Mouse (Mus musculus) monocyte, adult 2 months (primary cell): ENCODE data around the gene Pam16.

Experiments
- DNase-seq, 2 experiments: peaks; one replicate each; pipeline ENCODE4 v3.0.0; 2022; ENCODE audit warnings: low spot score in 2 of 2, low read depth in 1 of 2

Gene Pam16

DNA sequence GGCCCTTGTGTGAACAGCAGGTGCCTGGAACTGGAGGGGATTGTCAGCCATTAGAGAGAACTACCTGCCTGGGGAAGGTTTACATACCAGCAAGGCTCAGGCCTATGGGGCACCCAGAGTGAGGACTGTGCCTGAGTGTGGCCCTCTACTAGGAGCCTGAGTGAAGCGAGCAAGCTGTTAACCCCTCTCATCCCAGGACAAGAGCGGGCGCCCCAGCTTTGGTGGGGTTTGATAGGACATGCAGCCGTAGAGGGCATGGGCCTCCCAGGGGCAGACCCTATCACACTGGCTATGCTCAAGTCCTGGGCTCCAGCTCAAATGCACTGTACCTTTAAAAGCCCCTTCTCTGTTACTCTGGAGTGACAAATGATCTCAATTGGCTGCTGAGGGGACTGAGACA lies 22.0 kb upstream of the Pam16 start:
- no peak for DNase-seq

DNA sequence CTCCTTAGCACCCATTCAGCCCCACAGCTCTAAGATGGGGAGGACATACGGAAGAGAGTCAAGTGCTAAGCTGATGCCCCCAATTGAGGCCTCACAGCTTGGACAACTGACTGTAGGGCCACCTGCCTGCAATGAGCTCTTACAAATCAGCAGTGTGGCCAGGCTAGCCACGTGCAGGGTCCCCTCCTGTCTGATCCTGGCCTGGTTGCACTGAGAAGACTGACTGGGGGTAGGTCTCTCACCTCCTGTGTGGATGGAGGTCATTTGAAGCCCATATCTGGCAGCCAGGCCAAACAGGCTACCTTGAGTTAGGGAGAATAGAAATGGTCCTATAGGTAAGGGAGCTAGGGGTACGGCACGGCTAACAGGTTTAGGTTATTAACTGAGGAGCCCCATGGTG lies 21.1 kb upstream of the Pam16 start:
- no peak for DNase-seq

DNA sequence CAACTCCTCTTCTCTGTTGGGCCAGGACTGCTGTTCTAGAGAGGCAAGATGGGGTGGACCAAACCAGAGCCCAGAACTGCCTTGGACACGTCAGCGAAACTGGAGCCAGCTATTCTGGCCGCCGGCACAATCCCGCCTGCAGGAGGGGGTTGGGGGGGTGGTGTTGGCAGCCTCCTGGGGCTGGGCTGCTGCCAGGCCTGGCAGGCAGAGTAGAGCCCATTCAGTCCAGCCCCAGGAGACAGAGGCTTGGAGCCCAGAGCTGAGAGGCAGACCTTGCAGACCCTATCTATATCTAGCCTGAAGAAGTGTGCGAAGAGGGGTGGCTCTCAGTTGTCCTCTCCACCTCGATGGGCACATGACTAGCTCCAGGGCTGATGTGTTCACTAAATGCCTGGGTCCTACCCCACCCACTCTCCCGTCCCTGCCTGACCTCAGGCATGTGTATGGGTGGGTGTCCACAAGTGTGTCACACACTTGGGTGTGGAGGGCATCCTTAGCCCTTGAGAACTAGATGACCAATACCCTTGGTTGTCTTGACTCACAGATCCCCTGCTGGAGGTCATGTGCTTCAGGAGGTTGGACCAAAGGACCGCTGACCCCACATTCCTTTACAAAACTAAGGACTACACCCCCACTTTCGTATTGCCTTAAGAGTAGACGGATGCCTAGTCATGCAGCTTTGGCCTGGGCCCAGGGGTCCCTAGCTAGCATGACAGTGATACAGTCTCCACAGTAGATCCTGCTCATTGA lies 19.1 kb upstream of the Pam16 start:
- DNase-seq, result no peak

DNA sequence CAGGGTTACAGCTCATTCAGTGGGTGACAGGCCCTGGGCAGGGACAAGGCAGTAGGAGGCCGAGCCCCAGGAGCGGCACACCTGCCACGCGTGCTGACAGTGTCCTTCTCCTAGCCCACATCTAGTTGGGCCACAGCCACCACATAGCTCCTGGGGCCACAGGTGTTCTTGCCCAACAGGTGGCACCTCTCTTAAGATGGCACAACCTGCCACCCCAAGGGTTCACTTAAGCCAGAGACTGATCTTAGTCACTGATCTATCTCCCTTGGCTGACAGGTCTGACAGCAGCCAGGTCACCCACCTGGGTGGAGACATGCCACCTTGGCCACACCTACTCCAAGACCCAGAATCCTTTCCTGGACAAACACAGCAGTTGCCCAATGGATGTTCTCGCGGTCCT lies 18.1 kb upstream of the Pam16 start:
- DNase-seq, result no peak

DNA sequence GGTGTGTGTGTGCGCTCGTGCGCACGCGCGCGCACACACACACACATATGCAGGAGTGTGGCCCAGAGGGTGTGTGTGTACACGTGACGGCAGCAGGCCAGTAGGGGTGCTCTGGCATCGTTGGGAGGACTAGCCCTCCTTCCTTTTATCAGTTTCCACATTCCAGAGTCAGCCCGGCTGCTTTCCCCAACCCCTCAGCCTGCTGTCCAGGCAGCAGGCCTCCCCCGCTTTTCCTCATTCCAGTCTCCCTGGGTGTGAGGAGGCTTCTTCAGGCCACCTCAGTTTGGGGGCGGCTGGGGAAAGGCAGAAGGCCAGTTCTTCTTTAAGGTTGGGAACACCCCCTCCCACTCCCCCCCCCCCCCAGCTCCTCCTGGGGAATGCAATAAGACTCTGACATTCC lies 17.4 kb upstream of the Pam16 start:
- DNase-seq, result no peak

DNA sequence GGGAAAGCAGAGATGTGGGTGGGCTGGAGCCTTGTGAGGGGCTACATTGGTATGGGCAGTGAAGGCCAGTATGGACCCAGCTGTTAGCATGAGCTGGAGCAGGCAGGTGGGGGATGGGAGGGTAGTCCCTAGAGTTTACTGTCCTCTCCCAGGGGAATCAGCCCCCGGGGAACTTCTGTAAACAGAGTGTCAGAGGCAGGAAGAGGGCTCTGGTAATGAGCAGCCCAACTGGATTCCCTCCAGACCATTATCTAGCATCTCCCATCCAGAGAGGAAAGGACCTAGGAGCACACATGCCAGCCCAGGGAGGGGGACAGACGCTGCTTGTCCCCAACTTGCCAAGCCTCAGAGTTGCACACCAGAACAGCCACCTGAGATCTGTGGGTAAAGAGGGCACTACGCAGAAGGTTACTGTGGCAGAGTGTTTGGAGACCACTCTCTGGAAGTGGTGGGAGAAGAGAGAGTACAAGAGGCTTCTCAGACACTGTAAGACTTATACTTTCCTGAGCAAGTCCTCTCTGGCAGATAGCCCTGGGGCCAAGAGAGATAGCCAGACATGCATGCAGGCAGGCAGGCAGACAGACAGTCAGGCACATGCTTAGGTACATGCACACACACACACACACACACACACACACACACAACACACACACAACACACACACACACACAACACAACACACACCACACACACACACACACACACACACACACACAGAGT lies 16.5 kb upstream of the Pam16 start:
- no peak for DNase-seq

DNA sequence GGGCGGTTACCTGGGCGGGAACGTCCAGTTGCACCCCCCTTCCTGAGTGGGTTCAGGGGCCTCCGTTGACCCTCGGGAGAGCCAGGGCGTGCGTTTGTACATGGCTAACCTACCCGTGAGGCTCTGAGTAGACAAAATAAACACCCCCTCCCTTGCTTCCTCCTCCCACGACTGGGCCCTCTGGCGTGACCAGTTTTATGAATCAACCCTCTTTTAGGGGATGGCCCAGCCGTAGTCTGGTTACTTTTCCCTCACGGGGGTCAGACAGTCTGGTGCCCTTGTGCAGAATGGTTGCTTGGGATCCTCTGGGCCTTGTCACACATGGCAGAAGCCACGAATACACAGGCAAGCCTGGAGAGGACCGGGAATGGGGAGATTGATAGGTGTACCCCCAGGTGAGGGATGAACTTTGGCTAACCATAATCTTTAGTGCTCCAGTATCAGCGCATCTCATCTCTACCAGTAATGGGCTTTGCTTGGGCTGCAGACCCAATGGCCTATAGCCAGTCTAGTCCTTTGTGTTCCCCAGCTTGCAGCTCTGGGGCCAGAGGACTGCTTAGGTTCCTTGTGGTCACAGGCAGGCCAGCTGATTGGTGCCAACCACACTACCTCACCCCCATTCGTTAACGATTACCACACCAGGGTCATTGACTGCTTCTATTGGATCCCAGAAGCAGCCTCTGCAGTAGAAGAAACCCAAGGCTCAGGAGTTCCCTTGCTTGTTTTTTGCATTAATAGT lies 15.6 kb upstream of the Pam16 start:
- DNase-seq, result no peak

DNA sequence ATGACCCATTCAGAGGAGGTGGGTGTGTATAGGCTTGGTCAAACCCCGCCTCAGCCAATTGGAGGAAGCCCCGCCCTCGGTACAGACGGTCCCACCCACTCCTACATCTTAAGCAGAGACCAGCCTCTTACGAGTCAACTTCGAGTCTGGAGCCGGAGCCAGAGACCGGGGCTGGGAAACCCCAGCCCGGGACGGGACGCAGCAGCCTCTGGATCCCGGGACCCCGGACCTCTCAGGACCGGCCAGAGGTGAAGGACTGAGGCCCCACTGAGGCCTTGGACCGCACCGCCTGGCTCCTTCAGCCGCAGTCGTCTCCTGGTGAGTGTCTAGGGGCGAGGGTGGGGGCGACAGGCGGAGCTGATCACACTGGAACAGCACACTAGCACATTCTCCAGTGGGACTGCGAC lies 15.0 kb upstream of the Pam16 start, which contains the start of the genes Vasn and Dnaja3:
Gene Vasn (plus strand): TSS at position 111 of the 407 bp plus-strand sequence.
Gene Dnaja3 (plus strand): TSS at position 159 of the 407 bp plus-strand sequence.
- peak in 1 of 2 experiments; percentile 46 for DNase-seq

DNA sequence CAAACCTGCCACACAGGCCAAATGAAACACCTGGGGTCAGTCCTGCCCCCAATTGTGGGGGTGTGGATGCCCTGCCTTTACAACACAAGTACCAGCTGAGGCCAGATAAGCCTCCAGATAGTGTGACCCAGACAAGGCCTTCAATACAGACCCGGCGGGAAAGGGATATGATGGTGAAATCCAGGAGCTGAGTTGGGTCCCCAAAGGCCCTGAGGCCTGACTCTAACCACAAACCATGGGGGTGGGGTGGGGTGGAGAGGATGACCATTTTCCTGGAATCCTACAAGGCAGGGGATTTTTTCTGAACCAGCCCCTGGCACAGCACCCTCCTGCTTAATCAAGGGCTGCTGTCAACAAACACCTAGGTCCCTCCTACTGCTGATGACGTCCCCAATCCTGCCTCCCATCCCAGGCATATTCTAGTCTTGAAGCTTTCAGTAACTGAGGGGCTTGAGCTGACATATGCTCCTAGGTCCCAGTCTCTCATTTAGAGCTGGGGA lies 14.2 kb upstream of the Pam16 start:
- DNase-seq, result no peak

DNA sequence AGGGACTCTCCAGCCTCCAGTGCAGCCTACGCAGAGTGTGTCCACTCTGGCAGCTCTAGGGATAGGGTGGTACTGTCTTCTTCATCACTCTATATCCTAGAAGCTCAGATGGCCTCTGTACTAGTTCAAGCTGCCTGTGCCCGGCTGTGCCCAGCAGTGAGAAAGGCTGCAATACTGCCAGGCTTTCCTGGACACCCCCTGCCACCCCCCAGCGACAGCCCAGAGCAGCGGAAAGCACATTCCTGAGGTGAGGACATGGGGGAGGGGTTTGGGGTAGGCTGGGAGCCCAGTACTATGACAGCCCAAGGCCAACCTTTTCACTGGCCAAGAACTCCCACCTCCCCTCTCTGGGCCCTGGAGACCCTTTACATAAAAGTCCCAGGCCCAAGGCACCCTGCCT lies 11.0 kb upstream of the Pam16 start:
- no peak for DNase-seq

DNA sequence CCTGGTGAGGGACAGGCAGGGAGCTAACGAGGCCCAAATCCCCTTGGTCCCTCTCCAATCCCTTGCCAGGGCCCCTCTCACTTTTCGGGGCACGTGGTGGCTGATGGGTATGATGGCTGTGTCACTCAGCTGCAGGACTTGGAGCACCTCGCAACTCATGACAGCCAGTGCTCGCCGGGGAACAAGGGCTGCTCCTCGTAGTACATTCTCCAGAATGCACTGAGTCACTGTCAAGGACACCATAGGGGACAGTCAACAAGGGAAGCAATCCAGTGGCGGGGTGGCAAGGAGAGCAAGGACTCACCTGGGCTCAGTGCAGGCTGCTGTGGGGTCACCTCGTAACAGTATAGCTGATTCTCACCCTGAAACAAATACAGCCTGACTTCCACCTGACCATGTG lies 9.9 kb upstream of the Pam16 start:
- no peak for DNase-seq

DNA sequence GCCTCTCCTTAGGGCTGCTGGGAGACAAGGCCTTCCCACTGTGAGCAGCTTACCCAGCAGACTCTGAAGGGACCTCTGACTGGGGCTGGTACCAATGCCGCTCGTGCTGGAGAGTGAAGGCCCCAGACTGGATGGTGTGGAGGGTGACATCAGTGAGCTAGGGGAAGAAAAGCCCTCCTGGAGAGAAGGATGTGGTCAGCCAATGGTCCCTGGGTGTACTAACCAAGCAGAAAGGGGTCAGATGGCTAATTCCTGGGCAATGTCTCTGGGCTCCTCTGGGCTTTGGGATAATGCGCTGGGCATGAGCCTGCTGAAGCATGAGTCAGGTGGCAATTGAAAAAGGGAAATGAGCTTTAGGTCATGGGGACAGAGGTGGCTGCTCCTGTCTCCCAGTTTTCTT lies 8.9 kb upstream of the Pam16 start:
- no peak for DNase-seq

DNA sequence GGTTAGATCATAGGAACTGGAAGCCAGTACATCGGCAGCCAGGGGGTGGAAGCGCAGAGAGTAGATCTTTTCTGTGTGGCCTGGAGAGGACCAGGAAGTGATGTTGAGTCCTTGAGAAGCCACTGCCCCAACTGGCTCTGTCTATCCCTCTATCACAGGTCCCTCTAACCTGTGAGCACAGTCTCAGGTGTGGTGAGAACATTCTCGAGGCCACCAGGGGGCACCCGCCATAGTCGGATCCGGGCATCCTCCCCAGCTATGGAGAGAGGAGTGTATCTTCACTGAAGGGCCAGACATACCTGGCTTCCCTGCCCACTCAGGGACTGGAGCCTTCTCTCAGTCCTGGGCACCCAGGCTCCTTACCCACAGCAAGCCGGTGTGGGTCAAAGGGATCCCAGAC lies 7.3 kb upstream of the Pam16 start:
- DNase-seq, result no peak

DNA sequence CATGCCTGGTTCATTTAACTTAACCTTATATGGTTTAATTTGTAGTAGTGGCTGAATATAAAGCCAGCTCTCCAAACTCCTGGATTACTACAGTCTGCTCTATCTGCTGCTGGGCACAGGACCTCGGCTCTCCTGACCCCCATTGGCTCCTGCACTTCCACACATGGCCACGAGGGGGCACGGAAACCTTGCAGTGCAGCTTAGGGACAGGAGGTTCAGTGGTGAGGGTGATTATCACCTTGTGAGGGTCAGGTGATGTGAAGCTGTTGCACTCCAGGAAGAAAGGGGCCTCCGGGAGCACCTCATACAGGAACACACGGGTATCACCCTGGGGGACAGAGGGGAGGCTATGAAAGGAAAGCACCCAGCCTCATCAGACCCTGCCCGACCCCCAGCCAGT lies 5.2 kb upstream of the Pam16 start:
- DNase-seq, result peak; percentile 26 to 65

DNA sequence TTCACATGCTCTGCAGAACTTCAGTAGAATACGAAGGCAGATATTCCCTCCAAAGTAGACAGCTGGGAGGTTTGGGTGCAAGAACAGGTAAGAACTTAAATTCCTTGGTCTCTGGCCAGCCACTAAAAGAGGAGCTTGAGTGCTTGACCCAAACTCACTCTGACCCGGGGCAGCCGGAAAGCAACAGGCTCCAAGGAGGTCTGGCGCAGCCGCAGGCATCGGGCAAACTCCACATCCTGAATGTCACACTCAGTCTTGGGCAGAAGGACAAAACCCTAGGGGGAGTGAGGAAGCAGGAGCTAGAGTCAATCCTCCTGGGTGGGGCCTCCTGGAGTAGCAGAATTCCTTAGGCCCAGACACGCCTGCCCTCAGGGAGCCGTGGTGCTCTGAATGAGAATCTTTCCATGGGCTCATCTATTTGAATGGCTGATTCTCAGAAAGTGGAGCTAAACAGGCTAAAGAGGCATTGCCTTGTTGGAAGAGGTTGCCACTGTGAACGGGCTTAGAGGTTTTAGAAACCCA lies 4.2 kb upstream of the Pam16 start:
- no peak for DNase-seq

DNA sequence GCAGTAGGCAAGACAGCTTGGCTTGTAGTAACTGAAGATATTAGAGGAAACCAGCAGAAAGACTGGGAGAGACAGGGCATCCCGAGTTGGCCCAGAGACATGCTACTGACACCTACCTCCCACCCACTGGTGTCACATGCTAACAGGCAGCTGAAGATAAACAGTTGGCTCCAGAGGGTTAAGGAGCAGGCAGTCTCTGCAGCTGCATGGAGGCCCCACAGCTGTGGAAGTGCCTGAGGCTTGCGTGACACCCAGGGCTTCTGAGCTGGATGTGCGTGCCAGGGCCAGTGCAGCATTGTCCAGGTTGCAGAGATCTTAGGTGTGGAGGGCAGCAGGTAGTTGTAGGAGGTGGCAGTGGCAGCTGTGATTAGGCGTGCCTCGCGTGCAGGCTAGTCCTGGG lies 2.3 kb upstream of the Pam16 start:
- no peak for DNase-seq

DNA sequence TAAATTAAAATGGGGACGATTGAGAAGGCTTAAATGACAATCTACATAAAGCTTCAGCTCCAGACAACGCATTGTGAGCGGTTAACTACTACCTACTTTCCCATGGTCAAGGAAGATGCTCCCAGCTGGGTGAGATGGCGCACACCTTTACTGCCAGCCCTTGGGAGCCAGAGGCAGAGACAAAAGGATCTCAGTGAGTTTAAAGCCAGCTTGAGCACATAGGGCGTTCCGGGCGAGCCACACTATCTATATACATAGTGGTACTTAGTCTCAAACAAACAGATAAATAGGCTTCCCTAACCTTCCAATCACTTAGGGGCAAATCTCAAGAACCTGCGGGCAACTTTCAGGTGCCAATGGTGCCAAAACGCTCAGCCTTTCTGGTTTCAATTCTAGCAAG lies 714 bp downstream of the Pam16 start:
- no peak for DNase-seq

DNA sequence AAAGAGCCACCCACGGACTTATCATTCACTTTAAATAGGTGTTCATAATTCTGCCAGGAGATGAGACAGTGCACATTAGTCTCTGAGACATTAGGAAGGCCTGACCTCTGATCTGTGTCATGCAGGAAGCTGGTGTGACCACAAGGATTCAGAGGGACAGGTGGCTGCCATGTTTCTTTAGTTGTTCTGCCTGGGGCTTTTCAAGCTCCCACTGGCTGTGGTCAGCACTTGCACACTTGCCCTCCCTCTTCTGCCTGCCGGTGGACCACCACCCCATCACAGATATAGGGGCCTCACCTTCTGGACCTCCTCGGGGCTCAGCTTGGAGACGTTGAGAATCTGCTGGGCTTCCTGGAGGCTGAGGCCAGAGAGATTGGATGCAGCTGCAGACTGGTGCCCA lies 8.0 kb downstream of the Pam16 start:
- DNase-seq, result no peak

DNA sequence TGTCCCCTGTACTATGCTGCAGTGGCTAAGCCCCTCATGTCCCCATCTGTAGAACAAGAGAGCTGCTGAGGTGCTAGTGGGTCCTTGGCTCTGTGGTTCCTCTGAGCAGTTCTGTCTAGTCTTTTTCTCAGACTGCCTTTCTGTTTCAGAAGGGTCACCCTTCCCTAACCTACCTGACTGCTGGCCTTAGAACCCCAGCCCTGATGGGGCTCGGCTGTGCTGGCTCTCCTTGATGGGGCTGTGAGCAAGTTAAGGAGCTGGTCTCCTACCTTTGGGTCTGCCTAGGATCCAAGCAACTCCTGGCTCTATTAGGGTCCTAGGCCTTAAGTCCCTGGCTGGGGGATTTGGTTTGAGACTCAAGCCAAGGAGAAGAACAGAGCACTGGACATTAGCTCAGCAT lies 9.5 kb downstream of the Pam16 start:
- DNase-seq, result no peak

DNA sequence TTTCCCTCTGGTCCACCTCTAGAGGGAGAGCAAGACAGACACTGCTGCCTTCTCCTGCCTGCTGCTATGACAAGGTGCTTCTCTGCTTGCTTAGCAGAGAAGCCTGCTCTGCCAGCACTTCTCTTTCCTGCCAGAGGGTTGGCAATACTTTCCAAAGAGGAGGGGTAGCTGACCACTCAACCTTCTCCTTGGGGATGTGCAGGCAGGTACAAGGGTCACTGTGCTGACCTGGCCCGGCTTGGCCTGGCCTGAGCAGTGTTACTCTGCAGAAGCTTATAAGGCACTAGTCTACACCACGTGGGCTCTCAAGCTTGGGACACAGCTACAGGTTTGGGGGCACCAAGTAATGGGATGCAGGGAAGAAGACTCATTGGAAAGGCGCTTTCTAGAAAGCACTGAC lies 10.1 kb downstream of the Pam16 start:
- DNase-seq, result no peak

DNA sequence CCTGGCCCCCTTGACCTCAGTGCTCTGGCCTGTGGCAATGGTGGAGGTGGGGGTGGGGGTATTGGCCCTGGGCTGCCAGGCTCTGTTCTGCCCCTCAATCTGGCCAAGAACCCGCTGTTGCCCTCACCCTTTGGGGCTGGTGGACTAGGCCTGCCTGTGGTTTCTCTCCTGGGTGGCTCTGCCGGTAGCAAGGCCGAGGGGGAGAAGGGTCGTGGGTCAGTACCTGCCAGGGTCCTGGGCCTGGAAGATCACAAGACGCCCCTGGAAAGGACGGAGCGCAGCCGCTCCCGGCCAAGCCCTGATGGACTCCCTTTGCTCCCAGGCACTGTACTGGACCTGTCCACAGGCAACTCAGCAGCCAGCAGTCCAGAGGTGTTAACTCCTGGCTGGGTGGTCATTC lies 11.1 kb downstream of the Pam16 start:
- DNase-seq, result no peak

DNA sequence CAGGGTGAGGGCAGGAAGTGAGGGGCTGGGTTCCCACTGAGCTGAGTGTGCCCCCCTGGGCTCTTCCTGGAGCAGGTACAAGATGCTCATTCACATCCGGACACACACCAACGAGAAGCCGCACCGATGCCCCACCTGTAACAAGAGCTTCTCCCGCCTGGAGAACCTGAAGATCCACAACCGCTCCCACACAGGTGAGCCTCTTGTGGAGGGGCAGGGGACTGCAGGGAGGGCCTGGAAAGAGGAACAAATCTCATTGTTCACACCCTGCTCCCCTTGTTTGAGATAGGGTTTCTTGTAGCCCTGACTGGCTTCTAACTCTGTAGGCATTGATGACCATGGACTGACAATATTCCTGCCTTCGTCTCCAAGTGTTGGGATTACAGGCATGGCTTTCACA lies 13.1 kb downstream of the Pam16 start:
- DNase-seq, result no peak
